Mouse (Mus musculus) limb, embryonic 14.5 days (tissue): ENCODE data around the gene Myo1a. TPM values are rescaled to one million over a fixed set of nuclear protein-coding genes. Genes with fewer than 3 reads are reported as not detected.

Experiments used
- ATAC-seq: fragments of 200-750 bp; cut with Nextera tagmentation; 2 replicates; pipeline ENCODE4 v1.8.0; 2017; ENCODE audit warnings: low read depth, moderate number of reproducible peaks, moderate TSS enrichment; ENCODE audit not compliant: low FRiP score
- DNase-seq: peaks from one replicate; pipeline ENCODE4 v3.0.0-alpha.2; 2015; ENCODE audit warnings: low spot score
- H3K27ac ChIP-seq: fragments of 300-500 bp; sonication (generic); replicated peaks from 2 replicates; pipeline ENCODE4 v1.5.1; 2014; ENCODE audit warnings: low read depth, mild to moderate bottlenecking, low read length, moderate library complexity, mixed read lengths
- H3K27me3 ChIP-seq: fragments of 300-500 bp; sonication (generic); 2 replicates; pipeline ENCODE4 v1.6.1; 2014; ENCODE audit warnings: low read length, mixed read lengths; ENCODE audit not compliant: control insufficient read depth, insufficient read depth
- H3K36me3 ChIP-seq: fragments of 300-500 bp; sonication (generic); 2 replicates; pipeline ENCODE4 v1.6.1; 2014; ENCODE audit warnings: mild to moderate bottlenecking, low read length, moderate library complexity, mixed read lengths; ENCODE audit not compliant: control insufficient read depth, insufficient read depth
- H3K4me1 ChIP-seq: fragments of 300-500 bp; sonication (generic); 2 replicates; pipeline ENCODE4 v1.6.1; 2014; ENCODE audit warnings: antibody characterized with exemption, low read length, mixed read lengths; ENCODE audit not compliant: control insufficient read depth, insufficient read depth
- H3K4me2 ChIP-seq: fragments of 300-500 bp; sonication (generic); replicated peaks from 2 replicates; pipeline ENCODE4 v1.6.1; 2014; ENCODE audit warnings: low read depth, mild to moderate bottlenecking, low read length, moderate library complexity; ENCODE audit not compliant: severe bottlenecking
- H3K4me3 ChIP-seq: fragments of 300-500 bp; sonication (generic); replicated peaks from 2 replicates; pipeline ENCODE4 v1.5.1; 2014; ENCODE audit warnings: low read length
- H3K9ac ChIP-seq: fragments of 300-500 bp; sonication (generic); 2 replicates; pipeline ENCODE4 v1.6.1; 2014; ENCODE audit warnings: mild to moderate bottlenecking, low read depth, low read length, moderate library complexity; ENCODE audit not compliant: severe bottlenecking
- H3K9me3 ChIP-seq: fragments of 300-500 bp; sonication (generic); 2 replicates; pipeline ENCODE4 v1.6.1; 2016; ENCODE audit warnings: low read length; ENCODE audit not compliant: control insufficient read depth
- POLR2A ChIP-seq: fragments of 200-500 bp; IDR thresholded peaks from 2 replicates; pipeline ENCODE4 v1.8.0; 2012; ENCODE audit warnings: inconsistent platforms, mild to moderate bottlenecking, moderate library complexity, borderline replicate concordance; ENCODE audit not compliant: insufficient read depth, insufficient read length; ENCODE audit errors: extremely low read depth
- WGBS: fragments of 180-500 bp; shearing (Covaris S2); extraction: QIAGEN DNeasy Blood & Tissue Kit; methylation state at CpG from one replicate; pipeline ENCODE4 v1.1.7; 2014; 5-methylcytosine and 5-hydroxymethylcytosine counted together
- polyA plus RNA-seq, 2 experiments: library from polyadenylated mRNA; depleted of rRNA in 1 of 2; stranded (reverse) in 1 of 2; unstranded in 1 of 2; fragments of >200 nt; fragmentation: Nextera tagmentation in 1 of 2; extraction: Ambion mirVana in 1 of 2; gene quantifications; 2 replicates each; pipeline versions ENCODE4 v1.2.1 to v1.2.3; 2012 to 2014

Gene Myo1a
- polyA plus RNA-seq, 2 experiments, result 0.30 to 1.7 TPM

DNA sequence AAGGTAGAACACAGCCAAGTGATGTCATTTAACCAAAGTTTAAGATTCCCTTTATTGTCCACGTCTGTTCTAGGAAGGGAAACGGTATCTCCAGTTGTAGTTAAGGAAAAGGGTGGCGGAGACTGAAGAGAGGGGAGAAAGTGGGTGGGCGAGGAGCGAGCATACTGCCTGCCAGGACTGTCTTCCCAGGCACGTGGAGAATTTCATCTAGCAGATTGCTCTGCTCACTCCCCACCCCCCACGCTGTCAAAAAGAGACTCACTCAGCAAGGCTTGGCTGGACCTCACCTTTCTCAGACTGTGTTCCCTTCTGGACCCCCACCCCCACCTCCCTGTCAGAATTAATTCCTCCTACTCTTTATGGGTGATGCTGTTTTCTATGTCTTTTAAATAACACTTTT is 35.8 kb upstream of the Myo1a start:
- WGBS, result 5% methylated on average over 7 of the region's 7 CpGs
- Histone ChIP-seq H3K9me3 (no peaks in the 10 kb centered on the region), H3K36me3 (peaks cover 8% of the 10 kb centered on the region), H3K9ac (peak overlapping the region; percentile 79), H3K4me1 (peaks cover 28% of the 10 kb centered on the region), H3K4me2 (peak overlapping the region; percentile 54), H3K27me3 (no peaks in the 10 kb centered on the region), H3K27ac (peak overlapping the region; percentile 98), H3K4me3 (peak overlapping the region; percentile 55)
- ATAC-seq (no peak), DNase-seq (peak; percentile 50)
- no peak for TF ChIP-seq POLR2A

DNA sequence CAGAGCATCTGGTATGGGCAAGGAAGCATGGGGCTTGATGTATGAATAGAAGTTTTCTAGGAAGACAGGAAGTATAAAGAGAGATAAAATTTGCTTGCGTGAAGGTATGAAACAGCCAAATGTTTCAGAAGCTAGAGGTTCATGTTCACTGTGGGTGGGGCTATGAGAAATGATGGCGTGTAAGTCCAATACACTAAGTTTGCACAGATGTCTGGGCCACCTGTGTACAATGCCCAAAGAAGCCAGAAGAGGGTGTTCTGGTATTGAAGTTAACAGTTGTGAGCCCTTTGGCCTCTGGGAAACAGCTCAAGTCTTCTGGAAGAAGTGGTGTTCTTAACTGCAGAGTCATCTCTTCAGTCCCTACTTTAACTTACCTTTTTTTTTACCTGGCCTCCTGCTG is 34.8 kb upstream of the Myo1a start:
- no peaks in the 10 kb centered on the region for H3K27me3 ChIP-seq
- ATAC-seq, result no peak
- 78% methylated on average over 2 of the region's 2 CpGs for WGBS
- no peak for DNase-seq
- H3K36me3 ChIP-seq, result no peaks in the 10 kb centered on the region
- H3K4me2 ChIP-seq, result no peak overlapping the region
- no peaks in the 10 kb centered on the region for H3K9me3 ChIP-seq
- no peak overlapping the region for H3K9ac ChIP-seq
- no peak for TF ChIP-seq POLR2A
- H3K4me3 ChIP-seq, result no peak overlapping the region
- no peak overlapping the region for H3K27ac ChIP-seq
- peaks cover 18% of the 10 kb centered on the region for H3K4me1 ChIP-seq

DNA sequence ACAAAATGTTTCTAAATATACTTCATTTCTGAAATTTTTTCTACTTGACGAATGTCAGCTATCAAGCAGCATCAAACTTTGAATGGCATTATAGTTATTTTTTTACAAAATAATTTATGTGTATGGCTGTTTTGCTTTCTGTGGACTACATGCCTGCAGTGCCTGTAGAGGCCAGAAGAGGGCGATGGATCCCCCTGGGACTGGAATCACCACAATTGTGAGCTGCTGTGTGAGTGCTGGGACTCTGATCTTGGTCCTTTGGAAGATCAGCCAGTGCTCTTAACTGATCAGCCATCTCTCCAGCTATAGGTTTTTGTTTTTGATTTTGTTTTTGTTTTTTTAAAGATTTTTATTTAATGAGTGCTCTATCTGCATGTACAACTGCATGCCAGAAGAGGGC is 33.7 kb upstream of the Myo1a start:
- Histone ChIP-seq H3K4me2 (no peak overlapping the region), H3K4me3 (no peak overlapping the region), H3K36me3 (no peaks in the 10 kb centered on the region), H3K9me3 (no peaks in the 10 kb centered on the region), H3K9ac (no peak overlapping the region), H3K27ac (no peak overlapping the region), H3K4me1 (peaks cover 16% of the 10 kb centered on the region), H3K27me3 (no peaks in the 10 kb centered on the region)
- 42% methylated on average over 2 of the region's 2 CpGs for WGBS
- TF ChIP-seq POLR2A, result no peak
- no peak for DNase-seq
- no peak for ATAC-seq

DNA sequence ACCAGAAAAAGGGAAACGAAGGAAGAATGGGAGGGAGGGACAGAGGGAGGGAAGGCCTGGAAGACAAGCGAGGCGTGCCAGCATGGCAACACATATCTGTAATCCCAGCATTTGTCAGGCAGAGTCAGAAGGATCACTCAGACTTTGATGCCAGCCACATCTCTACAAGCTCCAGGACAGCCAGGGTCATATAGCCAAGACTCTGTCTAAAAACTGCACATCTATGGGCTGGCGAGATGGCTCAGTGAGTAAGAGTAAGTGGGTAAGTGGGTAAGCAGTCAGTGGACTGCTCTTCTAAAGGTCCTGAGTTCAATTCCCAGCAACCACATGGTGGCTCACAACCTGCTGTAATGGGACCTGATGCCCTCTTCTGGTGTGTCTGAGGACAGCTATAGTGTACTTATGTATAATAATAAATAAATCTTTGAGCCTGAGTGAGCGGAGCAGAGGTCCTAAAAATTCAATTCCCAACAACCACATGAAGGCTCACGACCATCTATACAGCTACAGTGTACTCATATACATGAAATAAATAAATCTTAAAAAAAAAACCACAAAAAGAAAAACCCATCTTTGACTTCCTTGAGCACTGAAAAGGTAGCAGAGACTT is 30.8 kb upstream of the Myo1a start:
- no peak for TF ChIP-seq POLR2A
- no peak for DNase-seq
- H3K4me3 ChIP-seq, result no peak overlapping the region
- no peak overlapping the region for H3K27ac ChIP-seq
- no peak overlapping the region for H3K9ac ChIP-seq
- 90% methylated on average over 6 of the region's 6 CpGs for WGBS
- H3K36me3 ChIP-seq, result no peaks in the 10 kb centered on the region
- no peaks in the 10 kb centered on the region for H3K9me3 ChIP-seq
- H3K27me3 ChIP-seq, result no peaks in the 10 kb centered on the region
- H3K4me2 ChIP-seq, result no peak overlapping the region
- no peak for ATAC-seq
- H3K4me1 ChIP-seq, result peaks cover 11% of the 10 kb centered on the region

DNA sequence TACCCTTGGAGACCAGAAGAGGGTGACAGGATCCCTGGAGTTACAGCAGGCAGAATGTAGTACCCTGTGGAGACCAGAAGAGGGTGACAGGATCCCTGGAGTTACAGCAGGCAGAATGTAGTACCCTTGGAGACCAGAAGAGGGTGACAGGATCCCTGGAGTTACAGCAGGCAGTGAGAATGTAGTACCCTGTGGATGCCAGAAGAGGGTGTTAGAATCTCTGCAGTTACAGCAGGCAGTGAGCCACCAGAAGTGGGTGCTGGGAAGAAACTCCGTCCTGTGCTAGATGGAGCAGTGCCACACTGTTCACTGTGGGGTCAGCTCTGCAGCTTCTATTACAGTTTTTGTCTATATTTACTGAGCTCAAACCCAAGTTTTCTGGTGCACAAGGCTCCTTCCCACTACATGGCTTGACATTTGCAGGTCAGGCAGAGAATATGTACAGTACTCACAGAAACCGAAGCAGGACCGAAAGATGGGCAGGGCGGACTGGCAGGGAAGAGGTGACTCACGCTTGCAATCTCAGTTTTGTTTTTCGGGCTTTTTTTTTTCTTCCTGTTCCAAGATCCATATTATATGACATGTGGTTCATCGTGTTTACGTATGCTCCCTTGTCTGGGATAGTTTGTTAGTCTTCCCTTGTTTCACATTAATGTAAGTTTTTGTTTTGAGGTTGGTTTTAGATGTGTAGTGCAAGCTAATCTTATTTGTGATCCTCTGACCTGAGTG is 30.0 kb upstream of the Myo1a start:
- Histone ChIP-seq H3K9me3 (no peaks in the 10 kb centered on the region), H3K27ac (no peak overlapping the region), H3K4me3 (no peak overlapping the region), H3K4me2 (no peak overlapping the region), H3K27me3 (no peaks in the 10 kb centered on the region), H3K36me3 (no peaks in the 10 kb centered on the region), H3K9ac (no peak overlapping the region), H3K4me1 (peaks cover 4% of the 10 kb centered on the region)
- whole genome bisulfite sequencing, result 87% methylated on average over 8 of the region's 8 CpGs
- no peak for TF ChIP-seq POLR2A
- ATAC-seq, result no peak; the same call in 1 of the 2 replicates
- peak; percentile 82 for DNase-seq
